Mouse (Mus musculus) testis, adult 2 months (tissue): ENCODE measurements around the gene Nrxn1.

Experiments used
- CTCF ChIP-seq: fragments of 200-500 bp; IDR thresholded peaks from 2 replicates; pipeline ENCODE4 v1.5.1; 2012; ENCODE audit warnings: low read depth, mild to moderate bottlenecking, inconsistent platforms, low read length, moderate library complexity; ENCODE audit not compliant: control insufficient read depth, insufficient read depth, insufficient replicate concordance
- POLR2A ChIP-seq: fragments of 200-500 bp; IDR thresholded peaks from 2 replicates; pipeline ENCODE4 v1.6.1; 2012; ENCODE audit warnings: low read depth, mild to moderate bottlenecking, inconsistent platforms, low read length, moderate library complexity; ENCODE audit not compliant: control insufficient read depth

DNA sequence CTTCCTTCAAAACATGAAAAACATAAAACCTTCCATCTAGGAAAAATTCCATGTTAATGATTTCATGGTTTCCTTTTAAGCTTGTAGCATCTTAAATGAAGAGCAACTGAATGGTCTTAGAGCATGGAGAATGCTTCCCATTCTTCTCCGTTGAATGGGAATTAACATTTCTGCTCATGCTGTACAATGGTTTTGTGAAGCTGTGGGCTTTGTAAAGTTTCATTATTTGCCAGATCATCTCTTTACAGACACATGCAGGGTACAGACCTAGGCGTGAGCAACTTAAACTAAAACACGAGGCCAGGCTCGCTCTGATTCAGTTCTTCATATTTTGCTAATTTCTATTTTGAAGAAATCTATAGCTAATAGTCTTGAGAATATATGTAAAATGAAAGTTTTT lies 546.1 kb downstream of the Nrxn1 start:
- TF ChIP-seq POLR2A, result no peak
- no peak for TF ChIP-seq CTCF
